Mouse (Mus musculus): ENCODE data around the gene Vezf1.

Vezf1 gene

GRCm38 (mm10) chr11:88053821-88054220 is 14.3 kb upstream of the Vezf1 start:
- no peak for DNase-seq (ENCODE audit: low read depth, low spot score)

- peak; percentile 80 for DNase-seq (ENCODE audit: low read depth, low spot score)
Measured at GRCm38 (mm10) chr11:88054589-88054988, 13.5 kb upstream of the Vezf1 start.

GRCm38 (mm10) chr11:88055777-88056176 is 12.3 kb upstream of the Vezf1 start:
- DNase-seq (ENCODE audit: low read depth, low spot score), result no peak

- DNase-seq (ENCODE audit: low read depth, low spot score), result no peak
Measured at GRCm38 (mm10) chr11:88057788-88058187, 10.3 kb upstream of the Vezf1 start.

GRCm38 (mm10) chr11:88059141-88059540 is 8.9 kb upstream of the Vezf1 start:
- peak; percentile 89 for DNase-seq (ENCODE audit: low read depth, low spot score)

GRCm38 (mm10) chr11:88061892-88062625 is 6.0 kb upstream of the Vezf1 start:
- no peak for DNase-seq (ENCODE audit: low read depth, low spot score)

- DNase-seq (ENCODE audit: low read depth, low spot score), result no peak
Measured at GRCm38 (mm10) chr11:88065732-88066131, 2.3 kb upstream of the Vezf1 start.

- DNase-seq (ENCODE audit: low read depth, low spot score), result no peak
Measured at GRCm38 (mm10) chr11:88067191-88067585, 891 bp upstream of the Vezf1 start.

GRCm38 (mm10) chr11:88068411-88069245 is 549 bp downstream of the Vezf1 start:
- DNase-seq (ENCODE audit: low read depth, low spot score), result peak; percentile 66

- no peak for DNase-seq (ENCODE audit: low read depth, low spot score)
Measured at GRCm38 (mm10) chr11:88069246-88069570, 1.1 kb downstream of the Vezf1 start.

GRCm38 (mm10) chr11:88070392-88070791 is 2.3 kb downstream of the Vezf1 start:
- peak; percentile 56 for DNase-seq (ENCODE audit: low read depth, low spot score)

- DNase-seq (ENCODE audit: low read depth, low spot score), result no peak
Measured at GRCm38 (mm10) chr11:88071113-88071512, 3.0 kb downstream of the Vezf1 start.

- no peak for DNase-seq (ENCODE audit: low read depth, low spot score)
Measured at GRCm38 (mm10) chr11:88073343-88073875, 5.3 kb downstream of the Vezf1 start.

- DNase-seq (ENCODE audit: low read depth, low spot score), result peak; percentile 39
Measured at GRCm38 (mm10) chr11:88075701-88076100, 7.6 kb downstream of the Vezf1 start.

- no peak for DNase-seq (ENCODE audit: low read depth, low spot score)
Measured at GRCm38 (mm10) chr11:88076394-88076793, 8.3 kb downstream of the Vezf1 start.

- no peak for DNase-seq (ENCODE audit: low read depth, low spot score)
Measured at GRCm38 (mm10) chr11:88083699-88084098, 15.6 kb downstream of the Vezf1 start.

- DNase-seq (ENCODE audit: low read depth, low spot score), result no peak
Measured at GRCm38 (mm10) chr11:88086737-88087627, 18.9 kb downstream of the Vezf1 start.

- no peak for DNase-seq (ENCODE audit: low read depth, low spot score)
Measured at GRCm38 (mm10) chr11:88089150-88089549, 21.1 kb downstream of the Vezf1 start.

- DNase-seq (ENCODE audit: low read depth, low spot score), result peak; percentile 60
Measured at GRCm38 (mm10) chr11:88090293-88090692, 22.2 kb downstream of the Vezf1 start.

GRCm38 (mm10) chr11:88091949-88092348 is 23.9 kb downstream of the Vezf1 start:
- DNase-seq (ENCODE audit: low read depth, low spot score), result no peak

- DNase-seq (ENCODE audit: low read depth, low spot score), result peak; percentile 36
Measured at GRCm38 (mm10) chr11:88097173-88097572, 29.1 kb downstream of the Vezf1 start.

Data from 3T3-L1 (cell line).